Mouse (Mus musculus): ENCODE data around the gene Cbr1. TPM values are rescaled to one million over a fixed set of nuclear protein-coding genes. Genes with fewer than 3 reads are reported as not detected.

Gene Cbr1
- 26.9 and 36.0 TPM in 2 replicates for total RNA-seq (2017)

- no peak for ATAC-seq (replicated peaks; ENCODE audit: low read depth, poor library complexity, severe bottlenecking)
Observed at GRCm38 (mm10) chr16:93605553-93605952, at the start of gene Cbr1. Gene Cbr1 (plus strand): TSS chr16:93605853.

GRCm38 (mm10) chr16:93557646-93558045 is 48.0 kb upstream of the Cbr1 start:
- ATAC-seq (replicated peaks; ENCODE audit: low read depth, poor library complexity, severe bottlenecking): 0 out of 2 replicates have a peak, but pooled peaks have one; percentile 31

- no peak for ATAC-seq (replicated peaks; ENCODE audit: low read depth, poor library complexity, severe bottlenecking)
Observed at GRCm38 (mm10) chr16:93558499-93558898, 47.2 kb upstream of the Cbr1 start.

DNA sequence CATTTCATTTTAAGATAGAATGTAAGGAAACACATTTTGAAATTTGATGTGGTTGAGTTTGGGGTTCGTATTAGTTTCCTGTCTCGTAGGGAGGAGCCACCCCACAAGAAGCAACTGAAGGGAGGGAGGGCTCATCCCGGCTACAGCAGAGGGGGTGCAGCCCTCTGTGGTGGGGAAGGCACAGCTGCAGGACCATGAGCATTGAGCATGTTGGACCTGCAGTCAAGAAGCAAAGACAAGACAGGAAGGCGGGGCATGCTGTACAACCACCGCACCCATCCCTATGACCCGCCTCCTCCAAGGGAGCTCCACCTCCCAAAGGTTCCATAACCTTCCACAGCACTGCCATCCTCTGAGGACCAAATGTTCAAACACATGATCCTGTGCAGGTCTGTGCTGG is 33.3 kb upstream of the Cbr1 start:
- peak; percentile 71 for ATAC-seq (replicated peaks; ENCODE audit: low read depth, poor library complexity, severe bottlenecking)

DNA sequence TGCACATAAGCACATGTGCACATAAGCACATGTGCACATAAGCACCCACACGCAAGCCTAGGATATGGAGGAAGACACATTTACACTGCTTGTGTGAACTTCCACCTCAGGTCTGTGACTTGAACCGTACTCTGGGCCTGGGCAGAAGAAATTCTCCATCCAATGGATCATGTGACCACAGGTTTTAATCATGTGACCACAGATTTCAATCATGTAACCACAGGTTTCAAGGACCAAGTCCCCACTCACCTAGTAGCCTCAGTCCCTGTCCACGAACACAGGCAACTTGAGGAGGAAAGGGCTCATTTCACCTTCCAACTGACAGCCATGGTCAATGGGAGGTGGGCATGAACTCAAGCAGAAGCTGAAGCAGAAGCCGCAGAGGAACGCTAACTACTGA is 32.2 kb upstream of the Cbr1 start:
- ATAC-seq (replicated peaks; ENCODE audit: low read depth, poor library complexity, severe bottlenecking): no peak

GRCm38 (mm10) chr16:93574521-93575191 is 31.0 kb upstream of the Cbr1 start:
- no peak for ATAC-seq (replicated peaks; ENCODE audit: low read depth, poor library complexity, severe bottlenecking)

GRCm38 (mm10) chr16:93575574-93575973 is 30.1 kb upstream of the Cbr1 start:
- ATAC-seq (replicated peaks; ENCODE audit: low read depth, poor library complexity, severe bottlenecking): no peak

GRCm38 (mm10) chr16:93576412-93577082 is 29.1 kb upstream of the Cbr1 start:
- peak; percentile 77 for ATAC-seq (replicated peaks; ENCODE audit: low read depth, poor library complexity, severe bottlenecking)

GRCm38 (mm10) chr16:93578346-93579005 is 27.2 kb upstream of the Cbr1 start:
- ATAC-seq (replicated peaks; ENCODE audit: low read depth, poor library complexity, severe bottlenecking): no peak

GRCm38 (mm10) chr16:93581125-93581524 is 24.5 kb upstream of the Cbr1 start:
- ATAC-seq (replicated peaks; ENCODE audit: low read depth, poor library complexity, severe bottlenecking): no peak

DNA sequence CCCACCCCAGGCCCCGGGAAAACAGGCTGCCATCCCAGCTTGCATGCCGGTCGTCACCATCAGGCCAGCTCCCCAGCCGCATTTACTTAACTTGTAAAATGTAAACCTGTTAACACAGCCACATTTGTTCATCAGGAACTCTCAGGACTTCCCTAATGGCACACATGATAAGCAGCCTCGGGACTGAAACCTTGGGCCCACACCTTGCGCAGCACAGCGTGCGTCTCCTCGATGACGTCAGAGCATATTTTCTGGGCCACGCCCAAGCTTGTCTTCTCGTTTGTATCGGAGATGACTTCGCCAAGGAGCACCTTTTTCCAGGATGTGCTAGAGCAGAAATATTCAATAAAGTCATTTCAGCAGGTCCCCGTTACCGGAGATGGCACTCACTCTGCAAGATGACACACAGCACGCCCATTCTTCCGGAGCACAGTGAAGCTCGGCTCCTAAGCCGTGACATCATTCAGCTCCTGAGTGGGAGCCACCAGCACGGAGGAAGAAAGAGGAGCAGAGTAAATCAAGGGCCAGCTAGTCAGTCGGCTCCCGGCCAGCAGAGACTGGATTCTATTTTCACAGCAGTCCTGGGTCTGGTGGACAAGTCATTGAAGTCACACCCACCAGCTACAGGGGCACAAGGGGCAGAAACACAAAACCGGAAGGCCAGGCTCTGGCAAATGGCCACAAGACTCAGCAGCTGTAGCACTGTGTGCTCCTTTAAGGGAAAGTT is 20.5 kb upstream of the Cbr1 start:
- ATAC-seq (replicated peaks; ENCODE audit: low read depth, poor library complexity, severe bottlenecking): peak; percentile 43

- peak; percentile 82 for ATAC-seq (replicated peaks; ENCODE audit: low read depth, poor library complexity, severe bottlenecking)
Observed at GRCm38 (mm10) chr16:93585703-93586205, 19.9 kb upstream of the Cbr1 start.

- ATAC-seq (replicated peaks; ENCODE audit: low read depth, poor library complexity, severe bottlenecking): peak; percentile 25
Observed at GRCm38 (mm10) chr16:93586382-93586781, 19.3 kb upstream of the Cbr1 start.

- ATAC-seq (replicated peaks; ENCODE audit: low read depth, poor library complexity, severe bottlenecking): no peak
Observed at GRCm38 (mm10) chr16:93588281-93588680, 17.4 kb upstream of the Cbr1 start.

GRCm38 (mm10) chr16:93590915-93591314 is 14.7 kb upstream of the Cbr1 start:
- ATAC-seq (replicated peaks; ENCODE audit: low read depth, poor library complexity, severe bottlenecking): no peak

GRCm38 (mm10) chr16:93591450-93592430 is 13.9 kb upstream of the Cbr1 start:
- no peak for ATAC-seq (replicated peaks; ENCODE audit: low read depth, poor library complexity, severe bottlenecking)

- ATAC-seq (replicated peaks; ENCODE audit: low read depth, poor library complexity, severe bottlenecking): no peak
Observed at GRCm38 (mm10) chr16:93592711-93593110, 12.9 kb upstream of the Cbr1 start.

DNA sequence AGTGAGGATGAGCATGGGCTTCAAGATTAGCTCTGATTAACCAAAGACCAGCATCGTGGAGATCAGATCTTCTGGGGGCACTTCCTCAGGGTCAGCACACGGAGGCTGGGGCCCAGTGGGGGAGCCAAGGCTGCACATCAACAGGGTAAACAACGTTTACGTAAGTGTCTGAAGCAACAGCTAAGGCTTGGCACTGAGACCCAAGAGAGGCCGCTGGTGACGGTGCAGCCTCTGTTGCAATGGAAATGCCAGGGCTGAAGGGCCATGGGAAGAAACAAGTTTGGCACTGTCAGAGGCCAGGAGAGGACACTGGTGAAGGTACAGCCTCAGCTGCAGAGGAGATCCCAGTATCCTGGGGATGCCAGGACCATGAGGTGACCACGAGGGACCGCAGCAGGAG is 12.2 kb upstream of the Cbr1 start:
- ATAC-seq (replicated peaks; ENCODE audit: low read depth, poor library complexity, severe bottlenecking): no peak

DNA sequence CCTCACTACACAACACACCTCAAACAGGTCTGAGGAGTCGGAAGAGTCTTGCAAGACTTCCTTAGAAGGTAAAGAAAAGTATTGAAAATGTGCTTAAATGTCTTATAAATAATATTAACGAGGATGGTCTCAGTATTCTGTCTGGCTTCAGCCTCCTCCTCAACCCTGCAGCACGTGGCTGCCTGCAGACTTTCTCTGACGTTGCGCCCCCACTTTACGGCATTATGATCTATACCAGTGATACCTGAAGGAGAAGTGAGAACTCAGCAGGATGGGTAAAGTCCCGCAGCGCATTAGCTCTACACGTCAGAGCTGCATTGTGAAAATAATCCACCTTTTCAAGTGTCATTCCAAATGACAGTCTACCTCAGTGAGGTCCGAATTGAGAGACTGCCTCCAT is 11.2 kb upstream of the Cbr1 start:
- ATAC-seq (replicated peaks; ENCODE audit: low read depth, poor library complexity, severe bottlenecking): no peak
